Mouse (Mus musculus) thymus, adult 2 months (tissue): ENCODE measurements around the gene Rtkn2. TPM values are rescaled to one million over a fixed set of nuclear protein-coding genes. Genes with fewer than 3 reads are reported as not detected.

Source experiments
- DNase-seq: peaks from one replicate; pipeline ENCODE4 v3.0.0; 2021
- H3K27ac ChIP-seq: fragments of 200-500 bp; 2 replicates; pipeline ENCODE4 v1.5.1; 2012; ENCODE audit warnings: low read length, control low read depth; ENCODE audit not compliant: control insufficient read depth, insufficient read depth
- H3K27me3 ChIP-seq: fragments of 200-500 bp; 2 replicates; pipeline ENCODE4 v1.6.1; 2012; ENCODE audit warnings: mild to moderate bottlenecking, low read length, moderate library complexity, mixed read lengths; ENCODE audit not compliant: control insufficient read depth, insufficient read depth
- H3K36me3 ChIP-seq: fragments of 200-500 bp; 2 replicates; pipeline ENCODE4 v1.6.1; 2012; ENCODE audit warnings: mild to moderate bottlenecking, low read length, moderate library complexity; ENCODE audit not compliant: control insufficient read depth, insufficient read depth
- H3K4me1 ChIP-seq: fragments of 200-500 bp; replicated peaks from 2 replicates; pipeline ENCODE4 v1.6.1; 2012; ENCODE audit warnings: low read length; ENCODE audit not compliant: control insufficient read depth, insufficient read depth
- H3K4me3 ChIP-seq: fragments of 200-500 bp; 2 replicates; pipeline ENCODE4 v1.5.1; 2012; ENCODE audit warnings: mild to moderate bottlenecking, low read length, control low read depth, moderate library complexity; ENCODE audit not compliant: control insufficient read depth, insufficient read depth
- CTCF ChIP-seq: fragments of 200-500 bp; IDR thresholded peaks from 2 replicates; pipeline ENCODE4 v1.5.1; 2012; ENCODE audit warnings: mild to moderate bottlenecking, control low read depth, low read length, moderate library complexity, borderline replicate concordance; ENCODE audit not compliant: control insufficient read depth, poor library complexity, insufficient read depth; ENCODE audit errors: extremely low read depth
- POLR2A ChIP-seq: fragments of 200-500 bp; IDR thresholded peaks from 2 replicates; pipeline ENCODE4 v1.6.1; 2012; ENCODE audit warnings: mild to moderate bottlenecking, low read length, control low read depth, moderate library complexity; ENCODE audit not compliant: control insufficient read depth, poor library complexity, insufficient read depth; ENCODE audit errors: extremely low read depth
- WGBS: fragments of 180-500 bp; shearing (Covaris S2); methylation state at CpG from one replicate; pipeline ENCODE4 v1.1.7; 2018; 5-methylcytosine and 5-hydroxymethylcytosine counted together
- polyA plus RNA-seq: library from polyadenylated mRNA; depleted of rRNA; stranded (reverse); fragments of >200 nt; gene quantifications from 2 replicates; pipeline ENCODE4 v1.2.3, GENCODE M21; 2012

Rtkn2 gene
- polyA plus RNA-seq, 1 experiment: 4.2 TPM

GRCm38 (mm10) chr10:68051316-68051933 is 72.1 kb downstream of the Rtkn2 start:
- Histone ChIP-seq H3K4me1 (peaks cover 2% of the 10 kb centered on the region; the same call in 1 of the 2 replicates), H3K4me3 (no peak overlapping the region), H3K27ac (no peak overlapping the region), H3K36me3 (no peaks in the 10 kb centered on the region), H3K27me3 (no peaks in the 10 kb centered on the region)
- no peak for TF ChIP-seq CTCF
- no peak for TF ChIP-seq POLR2A
- WGBS: 95% methylated on average over 14 of the region's 14 CpGs
- DNase-seq: no peak

- Histone ChIP-seq H3K27me3 (no peaks in the 10 kb centered on the region), H3K4me1 (peaks cover 2% of the 10 kb centered on the region; the same call in 1 of the 2 replicates), H3K36me3 (no peaks in the 10 kb centered on the region), H3K4me3 (no peak overlapping the region), H3K27ac (no peak overlapping the region)
- no peak for TF ChIP-seq CTCF
- TF ChIP-seq POLR2A: no peak
- DNase-seq: no peak
- 97% methylated on average over 8 of the region's 8 CpGs for WGBS
Observed at GRCm38 (mm10) chr10:68052307-68052706, 72.9 kb downstream of the Rtkn2 start.

- Histone ChIP-seq H3K27me3 (no peaks in the 10 kb centered on the region), H3K36me3 (no peaks in the 10 kb centered on the region), H3K4me1 (peaks cover 2% of the 10 kb centered on the region; the same call in 1 of the 2 replicates), H3K4me3 (no peak overlapping the region), H3K27ac (peak overlapping the region; percentile 47; the same call in 1 of the 2 replicates)
- TF ChIP-seq CTCF (no peak), POLR2A (no peak)
- DNase-seq: no peak
- 33% methylated on average over 5 of the region's 5 CpGs for WGBS
Observed at GRCm38 (mm10) chr10:68054131-68054530, 74.8 kb downstream of the Rtkn2 start.

- Histone ChIP-seq H3K4me1 (peaks cover 2% of the 10 kb centered on the region; the same call in 1 of the 2 replicates), H3K27me3 (no peaks in the 10 kb centered on the region), H3K27ac (no peak overlapping the region; the same call in 1 of the 2 replicates), H3K4me3 (no peak overlapping the region), H3K36me3 (no peaks in the 10 kb centered on the region)
- 77% methylated on average over 6 of the region's 6 CpGs for WGBS
- TF ChIP-seq POLR2A (no peak), CTCF (no peak)
- DNase-seq: no peak
Observed at GRCm38 (mm10) chr10:68054706-68055105, 75.3 kb downstream of the Rtkn2 start.

GRCm38 (mm10) chr10:68057841-68058240 is 78.5 kb downstream of the Rtkn2 start:
- Histone ChIP-seq H3K27me3 (no peaks in the 10 kb centered on the region), H3K4me1 (peaks cover 2% of the 10 kb centered on the region; the same call in 1 of the 2 replicates), H3K27ac (no peak overlapping the region), H3K36me3 (no peaks in the 10 kb centered on the region), H3K4me3 (no peak overlapping the region)
- 95% methylated on average over 3 of the region's 3 CpGs for WGBS
- DNase-seq: no peak
- no peak for TF ChIP-seq POLR2A
- TF ChIP-seq CTCF: no peak

- Histone ChIP-seq H3K36me3 (no peaks in the 10 kb centered on the region), H3K27ac (no peak overlapping the region)
- WGBS: 100% methylated on average over 1 of the region's 1 CpGs
Observed at GRCm38 (mm10) chr10:68058378-68058777, 79.0 kb downstream of the Rtkn2 start.

GRCm38 (mm10) chr10:68060590-68061248 is 81.3 kb downstream of the Rtkn2 start:
- no peak overlapping the region for H3K27ac ChIP-seq
- DNase-seq: no peak
- 95% methylated on average over 16 of the region's 16 CpGs for WGBS
- H3K36me3 ChIP-seq: no peaks in the 10 kb centered on the region
- no peaks in the 10 kb centered on the region for H3K27me3 ChIP-seq
- H3K4me1 ChIP-seq: no peaks in the 10 kb centered on the region
- TF ChIP-seq POLR2A: no peak
- TF ChIP-seq CTCF: no peak
- H3K4me3 ChIP-seq: no peak overlapping the region

More at GRCm38 (mm10) chr10:68058378-68058777, 79.0 kb downstream of the Rtkn2 start:
- no peak for DNase-seq
- H3K27me3 ChIP-seq: no peaks in the 10 kb centered on the region
- H3K4me3 ChIP-seq: no peak overlapping the region
- TF ChIP-seq CTCF (no peak), POLR2A (no peak)
- peaks cover 2% of the 10 kb centered on the region; the same call in 1 of the 2 replicates for H3K4me1 ChIP-seq
